Mouse (Mus musculus) cerebellum, adult 2 months (tissue): ENCODE results near the gene Gtf2ird1.

Source experiments
- CTCF ChIP-seq: fragments of 200-500 bp; IDR thresholded peaks from 2 replicates; pipeline ENCODE4 v1.5.1; 2011; ENCODE audit warnings: low read depth, mild to moderate bottlenecking, control low read depth, low read length, moderate library complexity, borderline replicate concordance; ENCODE audit not compliant: insufficient read depth
- POLR2A ChIP-seq: fragments of 200-500 bp; IDR thresholded peaks from 2 replicates; pipeline ENCODE4 v1.6.1; 2011; ENCODE audit warnings: low read length, control low read depth, borderline replicate concordance; ENCODE audit not compliant: insufficient read depth

DNA sequence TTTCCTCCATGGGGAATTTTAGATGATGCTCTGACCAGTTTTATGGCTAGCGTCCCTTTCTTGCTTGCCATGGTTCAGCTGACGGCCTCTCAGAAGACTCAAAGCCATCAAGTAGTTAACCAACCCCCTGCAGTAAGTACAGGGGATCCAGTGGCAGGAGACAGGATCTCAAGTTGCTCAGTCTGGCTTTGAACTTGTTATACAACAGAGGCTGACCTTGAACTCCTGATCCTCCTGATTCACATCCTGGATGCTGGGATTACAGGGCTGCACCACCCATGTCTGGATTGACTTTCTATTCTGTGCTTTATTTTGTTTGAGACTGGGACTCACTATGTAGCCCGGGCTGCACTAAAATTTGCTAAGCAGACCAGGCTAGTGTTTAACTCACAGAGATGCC is 14.4 kb downstream of the Gtf2ird1 start:
- TF ChIP-seq POLR2A, result no peak
- TF ChIP-seq CTCF, result no peak
